Mouse (Mus musculus) frontal cortex, adult 2 months (tissue): ENCODE data around the gene Gm10135. TPM values are rescaled to one million over a fixed set of nuclear protein-coding genes. Genes with fewer than 3 reads are reported as not detected.

ENCODE experiments used
- DNase-seq, 2 experiments: peaks; one replicate each; pipeline ENCODE4 v3.0.0; 2022; ENCODE audit warnings: low spot score in 1 of 2; ENCODE audit errors: extremely low spot score in 1 of 2
- polyA plus RNA-seq: library from polyadenylated mRNA; depleted of rRNA; stranded (reverse); fragments of >200 nt; gene quantifications from 2 replicates; pipeline ENCODE4 v1.2.3, GENCODE M21; 2012; rRNA removed

The Gm10135 gene
- polyA plus RNA-seq, 1 experiment = not detected

DNA sequence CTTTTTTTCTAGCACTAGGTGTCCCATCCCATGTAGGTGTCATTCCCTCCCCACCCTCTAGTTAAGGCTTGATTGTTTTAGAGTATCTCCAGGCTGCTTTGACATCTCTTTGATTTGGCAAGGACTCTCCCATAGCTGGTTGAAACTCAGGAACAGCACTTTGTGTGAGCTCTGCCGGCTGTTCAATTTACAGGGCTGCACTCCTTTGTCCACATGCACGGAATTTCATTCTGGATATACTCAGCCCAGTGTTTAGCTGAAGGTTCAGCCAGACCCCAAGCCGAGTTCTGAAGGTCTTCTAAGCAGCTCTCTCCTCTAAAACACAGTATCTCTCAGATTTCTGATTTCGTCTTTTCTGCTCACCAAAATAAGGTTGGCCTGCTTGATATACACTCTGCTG is 2.1 kb downstream of the Gm10135 start:
- no peak for DNase-seq

- DNase-seq = no peak
Measured at GRCm38 (mm10) chr5:72965706-72966105, 8.8 kb downstream of the Gm10135 start.

GRCm38 (mm10) chr5:72960096-72960495 is 14.4 kb downstream of the Gm10135 start:
- no peak for DNase-seq

- DNase-seq = no peak
Measured at GRCm38 (mm10) chr5:72957281-72957680, 17.2 kb downstream of the Gm10135 start.

- no peak for DNase-seq
Measured at GRCm38 (mm10) chr5:72953996-72954604, 20.4 kb downstream of the Gm10135 start.

DNA sequence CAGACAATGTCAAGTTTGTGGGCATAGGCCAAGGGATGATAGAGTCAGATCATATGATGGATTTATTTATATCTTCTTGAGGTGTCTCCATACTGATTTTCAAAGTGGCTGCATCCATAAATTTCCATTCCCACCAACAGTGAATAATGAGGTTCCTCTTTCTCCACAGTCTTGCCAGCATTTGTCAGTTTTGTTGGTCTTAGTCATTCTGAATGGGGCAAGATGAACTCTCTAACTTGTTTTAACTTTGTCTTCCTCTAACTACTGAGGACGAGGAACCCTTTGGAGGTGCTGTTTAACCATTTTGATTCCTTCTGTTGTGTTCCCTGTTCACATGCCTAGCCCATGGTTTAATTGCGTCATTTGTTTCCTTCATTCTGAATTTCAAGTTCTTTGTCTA is 24.2 kb downstream of the Gm10135 start:
- DNase-seq = no peak

- DNase-seq = peak in 1 of 2 experiments; percentile 21
Measured at GRCm38 (mm10) chr5:72948136-72948535, 26.4 kb downstream of the Gm10135 start.

DNA sequence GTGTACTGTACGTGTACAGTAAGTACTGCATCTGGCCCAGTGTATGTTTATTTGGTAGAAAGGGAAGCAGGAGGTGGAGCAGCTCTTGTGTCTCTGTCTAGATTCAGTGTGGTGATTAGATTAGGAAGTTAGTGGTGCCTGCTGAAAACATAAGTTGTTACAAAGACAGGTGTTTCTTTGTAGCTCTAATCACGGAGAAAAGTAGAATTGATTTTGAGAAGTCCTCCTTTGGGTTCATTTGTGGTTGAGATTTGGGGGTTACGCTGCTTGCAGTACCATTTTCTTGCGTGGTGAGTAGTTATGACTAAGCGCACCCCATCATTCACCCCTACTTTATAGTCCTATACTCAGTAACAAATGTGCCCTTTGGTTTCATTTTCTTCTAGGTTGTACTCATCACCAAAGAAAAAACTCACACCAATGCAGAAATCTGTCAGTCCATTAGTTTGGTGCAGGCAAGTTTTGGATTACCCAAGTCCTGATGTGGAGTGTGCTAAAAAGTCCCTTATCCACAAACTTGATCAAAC is 33.5 kb downstream of the Gm10135 start:
- DNase-seq = no peak

- DNase-seq = no peak
Measured at GRCm38 (mm10) chr5:72939311-72939710, 35.2 kb downstream of the Gm10135 start.

GRCm38 (mm10) chr5:72938421-72938820 is 36.1 kb downstream of the Gm10135 start:
- DNase-seq = peak in 1 of 2 experiments; percentile 14

DNA sequence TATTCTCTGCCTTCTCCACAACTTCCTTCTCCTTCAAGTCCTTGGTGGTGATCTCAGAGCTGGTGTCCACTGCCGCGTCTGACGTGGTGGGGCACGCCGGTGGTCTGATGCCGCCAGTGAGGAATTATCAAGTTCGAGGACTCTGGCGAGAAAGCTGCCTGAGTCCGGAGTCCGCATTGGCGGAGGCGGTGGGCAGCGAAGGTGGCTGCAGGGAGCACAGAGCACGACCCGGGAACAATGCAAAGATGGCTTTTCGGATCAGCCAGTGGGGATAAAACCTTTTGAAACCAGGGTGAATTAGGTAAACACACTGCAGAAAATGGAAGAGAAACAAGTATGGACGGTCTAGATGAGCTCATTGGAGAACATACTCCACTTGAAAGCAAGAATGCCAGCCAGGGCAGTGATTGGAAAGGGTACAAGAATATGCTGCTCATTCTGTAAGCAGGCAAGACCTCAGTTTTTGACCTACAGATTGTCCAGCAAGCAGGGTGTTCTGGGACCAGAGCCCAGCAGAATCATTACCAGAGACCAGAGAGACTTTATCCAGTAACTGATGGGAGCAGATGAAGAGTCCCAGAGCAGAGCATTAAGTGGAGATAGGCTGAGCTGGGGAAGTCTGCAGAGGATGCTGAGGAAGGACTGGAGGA is 41.4 kb downstream of the Gm10135 start:
- no peak for DNase-seq

DNA sequence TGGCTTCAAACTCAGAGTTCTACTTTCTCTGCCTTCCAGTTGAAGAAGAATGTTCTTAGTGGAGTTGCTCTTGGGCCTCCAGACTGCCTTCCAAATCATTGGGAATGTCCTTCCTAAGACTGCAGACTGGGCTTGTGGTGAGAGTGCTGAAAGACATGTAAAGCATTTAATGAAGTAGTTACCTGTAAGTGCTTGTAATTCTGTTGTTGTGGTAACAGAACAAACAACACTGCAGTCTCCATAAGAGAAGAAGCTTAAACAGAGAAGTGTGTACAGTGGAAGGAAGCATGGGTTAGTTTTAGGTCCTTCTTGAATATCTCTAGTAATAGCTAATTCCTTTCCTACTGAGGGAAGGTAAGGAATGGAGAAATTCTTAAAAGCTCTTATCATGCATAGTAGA is 47.4 kb downstream of the Gm10135 start:
- no peak for DNase-seq

GRCm38 (mm10) chr5:72922796-72923195 is 51.7 kb downstream of the Gm10135 start:
- no peak for DNase-seq

GRCm38 (mm10) chr5:72921171-72921570 is 53.3 kb downstream of the Gm10135 start:
- DNase-seq = no peak

- no peak for DNase-seq
Measured at GRCm38 (mm10) chr5:72920416-72920815, 54.1 kb downstream of the Gm10135 start.

DNA sequence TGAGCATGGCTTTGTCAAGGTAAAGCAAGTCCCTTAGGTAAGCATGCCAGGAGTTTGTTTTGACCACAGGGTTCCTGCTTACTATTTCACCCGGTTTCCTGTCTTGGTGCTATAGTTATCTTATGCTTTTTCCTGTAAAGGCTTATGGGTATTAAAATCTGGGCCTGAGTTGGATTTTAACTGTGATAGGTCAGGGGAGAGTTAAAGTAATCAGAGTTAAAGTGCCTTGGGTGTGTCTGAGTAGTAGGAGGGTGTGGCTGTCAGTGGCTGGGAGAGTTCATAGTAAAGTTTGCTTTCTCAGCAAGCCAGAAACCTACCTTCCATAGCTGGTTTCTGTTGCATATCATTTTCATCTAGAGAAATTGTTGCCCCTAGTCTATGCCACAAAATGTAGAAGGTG is 57.7 kb downstream of the Gm10135 start:
- no peak for DNase-seq

DNA sequence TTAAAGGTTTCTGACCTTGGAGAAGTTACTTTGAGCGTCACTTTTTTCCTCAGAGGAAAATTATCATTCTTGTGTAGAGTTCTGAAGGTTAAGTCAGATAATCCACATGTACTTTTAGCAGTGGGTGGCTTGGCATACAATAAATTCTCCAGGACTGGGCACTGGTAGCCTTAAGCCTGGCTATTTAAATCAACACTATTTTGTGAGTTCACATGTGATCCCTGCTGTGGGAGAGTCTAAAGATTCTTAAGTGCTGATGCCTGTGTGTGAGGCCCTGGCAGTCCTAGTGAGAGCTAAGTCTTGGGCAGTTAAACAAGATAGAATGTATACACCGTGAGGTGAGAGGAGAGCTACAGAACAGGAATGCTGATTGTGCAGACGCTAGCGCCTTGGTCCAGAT is 58.5 kb downstream of the Gm10135 start:
- DNase-seq = no peak

Other genes starting within 250 kb of the Gm10135 start
- 0.34 and 0.40 TPM in 2 replicates for gene Txk, start 221.9 kb downstream of the Gm10135 start, polyA plus RNA-seq
- 2.6 and 3.2 TPM in 2 replicates for gene Tec, start 106.2 kb downstream of the Gm10135 start, polyA plus RNA-seq
- gene Slain2, start 60.4 kb downstream of the Gm10135 start, polyA plus RNA-seq = 14.3 and 15.4 TPM in 2 replicates
- 1.1 and 1.4 TPM in 2 replicates for gene Slc10a4, start 32.2 kb upstream of the Gm10135 start, polyA plus RNA-seq